Mouse (Mus musculus) kidney, adult 8-10 months (tissue): Measurements from ENCODE around the gene Agap1.

Experiments
- DNase-seq, 2 experiments: peaks; one replicate each; pipeline ENCODE4 v3.0.0; 2022

The Agap1 gene

DNA sequence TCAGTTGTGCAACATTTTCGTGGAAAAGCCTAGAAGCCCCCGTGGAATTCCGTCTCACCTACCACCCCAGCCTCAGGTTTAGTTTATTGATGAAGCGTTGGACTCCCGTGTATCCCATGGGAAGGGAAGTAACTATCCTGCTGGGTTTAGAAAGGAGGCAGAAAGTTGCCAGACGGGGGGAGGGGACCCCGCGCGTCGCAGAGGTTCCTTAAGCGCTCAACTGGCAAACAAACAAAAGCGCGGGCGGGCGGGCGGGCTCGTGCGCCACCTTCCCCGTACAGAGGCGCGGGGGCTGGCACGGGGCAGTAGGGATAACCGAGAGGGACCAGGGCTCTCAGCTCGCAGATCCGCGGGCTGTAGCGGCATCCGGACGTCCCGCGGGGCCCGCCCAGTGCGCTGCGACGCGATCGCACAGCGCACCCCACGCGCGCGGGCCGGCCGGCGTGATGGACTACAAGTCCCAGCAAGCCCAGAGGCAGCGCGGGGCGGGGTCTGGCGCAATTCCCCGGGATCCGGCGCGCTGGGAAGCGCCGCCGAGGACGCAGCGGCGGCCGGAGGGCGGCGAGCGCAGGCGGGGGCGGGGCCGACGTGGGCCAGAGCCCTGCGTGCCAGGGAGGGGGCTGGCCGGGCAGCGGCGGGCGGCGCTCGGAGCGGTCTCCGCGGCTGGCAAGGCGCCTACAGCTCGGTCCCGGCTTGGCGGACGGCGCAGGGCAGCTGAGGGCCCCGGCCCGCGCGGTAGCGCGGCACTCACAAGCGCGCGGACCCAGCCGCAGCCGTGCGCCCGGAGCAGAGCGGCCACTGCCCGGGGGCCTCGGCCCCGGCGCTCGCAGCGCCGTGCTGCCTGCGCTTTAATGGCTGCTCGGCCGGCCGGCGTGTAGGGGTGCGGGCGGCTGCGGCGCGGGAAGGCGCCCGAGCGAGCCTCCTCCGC, at the start of gene Agap1:
Agap1 (plus strand) TSS at position 611 of the 928 bp plus-strand sequence.
- DNase-seq, result peak; percentile 95

GRCm38 (mm10) chr1:89405991-89406390, 48.6 kb upstream of the Agap1 start:
- peak; percentile 15 to 27 for DNase-seq

DNA sequence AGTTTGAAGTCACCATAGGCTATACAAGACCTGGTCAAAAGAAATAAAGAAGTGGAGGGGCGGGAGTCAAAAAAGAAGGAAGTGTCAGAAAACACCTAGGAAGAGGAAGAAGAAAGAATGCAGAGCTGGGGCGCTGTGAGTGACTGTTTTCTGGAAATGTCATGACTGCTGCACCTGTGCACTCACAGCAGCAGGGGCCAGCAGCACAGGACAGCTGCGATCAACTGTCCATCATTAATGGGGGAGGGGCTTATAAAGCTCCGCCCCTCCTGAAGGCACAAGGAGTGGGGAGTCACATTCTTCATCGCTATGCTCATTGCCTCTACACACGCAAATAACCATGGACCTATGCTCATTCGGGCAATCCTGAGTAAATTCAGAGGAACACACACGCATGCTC, 46.6 kb upstream of the Agap1 start:
- no peak for DNase-seq

GRCm38 (mm10) chr1:89413122-89413521, 41.5 kb upstream of the Agap1 start:
- DNase-seq, result peak; percentile 76 to 84

DNA sequence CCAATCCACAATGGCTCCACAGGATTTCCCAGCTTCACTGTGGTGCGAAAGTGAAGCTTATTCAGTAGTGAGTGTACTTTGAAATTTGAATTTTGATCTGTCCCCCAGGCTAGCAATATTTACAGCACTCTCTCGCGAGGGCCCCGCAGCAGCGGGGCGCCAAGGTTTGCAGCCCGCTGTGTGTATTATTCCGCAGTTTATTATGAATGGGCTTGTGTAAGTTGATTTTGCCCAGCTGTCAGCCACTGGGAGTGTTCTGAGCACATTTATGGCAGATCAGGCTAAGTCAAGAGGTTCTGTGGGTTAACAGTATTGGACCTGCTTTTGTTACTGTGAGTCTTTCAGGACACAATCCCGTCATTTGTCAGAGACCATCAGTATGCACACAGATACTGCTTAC, 40.0 kb upstream of the Agap1 start:
- no peak for DNase-seq

DNA sequence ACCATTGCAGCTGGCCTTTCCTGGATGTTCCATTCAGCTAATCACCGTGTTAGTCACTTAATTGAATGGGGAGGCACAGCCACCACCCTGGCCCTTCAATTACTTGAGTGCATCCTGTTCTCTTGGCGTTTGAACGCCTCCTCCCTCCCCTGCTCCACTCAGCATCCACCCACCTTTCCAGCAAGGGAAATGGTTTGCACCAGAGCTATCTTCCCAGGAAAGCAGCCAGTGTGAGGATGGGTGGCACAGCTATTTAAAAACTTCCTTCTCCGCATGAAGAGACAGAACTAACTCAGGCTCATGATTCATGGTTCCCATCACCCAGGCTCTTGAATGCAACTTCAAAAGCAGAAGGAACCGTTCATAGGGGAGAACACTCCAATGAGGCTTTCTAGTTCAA, 37.7 kb upstream of the Agap1 start:
- DNase-seq, result no peak

DNA sequence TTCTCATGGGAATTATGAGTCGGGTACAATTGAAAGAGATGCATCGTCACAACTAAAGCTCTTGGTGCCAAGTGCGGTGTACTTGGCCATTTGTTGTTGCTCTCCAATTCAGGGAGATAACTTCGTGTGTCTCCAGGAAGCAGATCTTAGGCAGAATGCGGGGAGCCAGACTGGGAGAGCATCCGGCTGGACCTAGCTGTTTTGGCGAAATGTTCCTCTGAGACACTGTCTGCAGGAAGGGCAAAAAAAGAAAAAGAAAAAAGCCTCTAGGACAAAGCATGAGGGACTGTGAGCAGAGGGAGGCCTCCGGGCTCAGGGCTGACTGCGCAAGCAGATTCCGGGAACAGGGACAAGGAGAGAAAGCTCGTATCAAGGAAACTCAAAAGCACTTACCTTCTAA, 34.0 kb upstream of the Agap1 start:
- DNase-seq, result no peak

DNA sequence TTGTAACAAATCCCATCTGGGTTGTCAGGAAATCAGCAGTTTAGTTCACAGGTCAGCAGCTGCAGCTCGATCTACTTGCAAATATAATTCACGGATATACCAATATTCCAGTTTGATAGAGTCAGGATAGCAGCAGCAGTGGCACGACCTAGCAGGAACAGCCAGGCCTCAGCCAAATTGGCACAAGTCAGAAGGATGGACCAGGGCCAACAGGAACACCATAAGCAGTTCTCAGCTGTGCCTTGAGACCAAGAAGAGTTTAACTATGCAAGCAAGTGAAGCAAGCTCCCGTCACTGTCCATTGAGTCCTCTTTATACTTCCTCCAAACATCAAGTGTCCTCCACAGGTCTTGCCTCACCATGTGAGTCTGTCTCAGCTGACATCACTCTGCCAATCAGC, 33.2 kb upstream of the Agap1 start:
- peak; percentile 69 to 73 for DNase-seq

DNA sequence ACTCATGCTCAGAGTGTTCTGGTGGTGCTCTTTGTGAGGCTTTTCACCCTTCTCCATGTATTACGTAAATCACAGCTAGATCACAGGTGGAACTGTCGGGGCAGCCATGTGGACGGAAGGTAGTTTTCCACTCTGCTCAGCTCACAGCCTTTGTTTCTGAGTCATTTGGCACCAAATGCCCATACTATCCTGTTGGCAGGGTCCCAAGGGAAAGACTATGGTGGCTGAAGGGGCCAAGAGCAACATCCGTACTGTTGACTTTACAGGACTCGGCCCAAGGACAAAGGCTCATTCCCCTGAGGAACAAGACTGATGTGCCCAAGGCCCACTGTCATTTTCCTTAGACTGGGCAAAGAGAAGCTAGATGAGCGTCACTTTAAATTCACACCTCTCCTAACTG, 30.0 kb upstream of the Agap1 start:
- DNase-seq, result peak; percentile 33 to 60

DNA sequence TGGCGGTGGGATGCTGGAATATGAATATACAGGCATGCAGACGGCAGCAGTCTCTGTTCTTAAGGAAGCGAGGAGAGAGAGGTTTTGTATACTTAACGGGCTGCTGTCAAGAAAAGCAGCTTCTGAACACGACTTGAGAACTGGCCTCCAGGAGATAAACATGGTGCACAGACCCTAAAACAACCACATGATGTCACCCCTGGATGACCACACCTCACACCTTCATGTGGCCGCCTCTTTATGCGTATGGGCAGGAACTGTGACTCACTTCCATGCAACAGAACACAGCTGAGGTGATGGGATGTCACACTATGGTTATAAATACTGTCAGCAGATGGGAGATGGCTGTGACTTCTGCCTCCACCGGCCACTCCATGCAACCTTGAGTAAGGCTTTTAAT, 28.5 kb upstream of the Agap1 start:
- no peak for DNase-seq

GRCm38 (mm10) chr1:89428671-89429070, 25.9 kb upstream of the Agap1 start:
- DNase-seq, result no peak

DNA sequence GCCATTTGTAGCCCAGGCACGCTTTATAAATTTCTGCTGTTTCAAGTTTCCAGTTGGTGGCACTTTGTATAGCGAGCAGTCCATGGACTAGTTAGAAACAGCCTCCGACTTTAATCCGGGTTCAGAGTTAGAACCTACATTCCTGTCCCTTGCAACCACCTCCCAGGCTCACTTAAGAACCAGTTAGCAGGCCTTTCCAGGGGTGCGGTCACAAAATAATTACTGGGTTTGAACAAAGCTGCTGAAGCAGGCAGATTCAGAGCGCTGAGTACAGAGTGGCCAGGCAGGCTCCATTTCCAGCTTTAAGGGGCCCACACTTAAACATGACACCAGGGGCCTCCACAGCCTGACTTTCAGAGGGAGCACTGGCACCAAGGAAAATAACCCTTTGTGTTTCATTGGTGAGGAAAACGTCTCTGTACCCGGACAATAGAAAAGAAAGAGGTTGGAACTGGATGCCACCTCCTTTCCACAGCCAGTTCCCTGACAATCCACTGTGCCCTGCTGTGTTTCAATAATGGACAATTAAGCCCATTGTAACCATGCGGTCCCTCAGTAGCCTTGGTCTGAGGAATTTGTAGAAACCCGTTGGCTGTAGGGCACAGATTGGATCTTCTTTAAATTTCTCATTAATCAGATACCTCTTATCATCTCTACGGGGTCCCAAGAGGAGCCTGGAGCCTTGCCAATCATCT, 24.5 kb upstream of the Agap1 start:
- DNase-seq, result peak in 1 of 2 experiments; percentile 24

DNA sequence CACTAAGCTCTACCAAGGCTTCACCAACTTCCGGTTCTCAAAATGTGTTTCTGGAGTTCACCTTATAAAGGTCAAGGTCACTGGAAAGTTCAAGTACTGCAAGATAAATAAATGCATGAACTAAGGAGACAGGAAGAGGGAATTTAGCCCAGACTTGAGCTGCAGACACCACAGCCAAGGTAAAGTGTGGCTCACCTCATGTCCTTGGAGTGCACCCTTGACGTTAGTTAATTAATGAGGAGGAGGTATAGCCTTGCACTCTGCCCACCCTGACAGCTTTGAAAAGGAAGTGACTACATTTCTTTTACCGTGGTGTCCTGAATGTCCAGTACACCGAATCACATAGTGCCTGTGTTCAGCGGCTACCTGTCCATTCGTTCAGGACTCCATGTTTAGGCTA, 15.3 kb upstream of the Agap1 start:
- no peak for DNase-seq

DNA sequence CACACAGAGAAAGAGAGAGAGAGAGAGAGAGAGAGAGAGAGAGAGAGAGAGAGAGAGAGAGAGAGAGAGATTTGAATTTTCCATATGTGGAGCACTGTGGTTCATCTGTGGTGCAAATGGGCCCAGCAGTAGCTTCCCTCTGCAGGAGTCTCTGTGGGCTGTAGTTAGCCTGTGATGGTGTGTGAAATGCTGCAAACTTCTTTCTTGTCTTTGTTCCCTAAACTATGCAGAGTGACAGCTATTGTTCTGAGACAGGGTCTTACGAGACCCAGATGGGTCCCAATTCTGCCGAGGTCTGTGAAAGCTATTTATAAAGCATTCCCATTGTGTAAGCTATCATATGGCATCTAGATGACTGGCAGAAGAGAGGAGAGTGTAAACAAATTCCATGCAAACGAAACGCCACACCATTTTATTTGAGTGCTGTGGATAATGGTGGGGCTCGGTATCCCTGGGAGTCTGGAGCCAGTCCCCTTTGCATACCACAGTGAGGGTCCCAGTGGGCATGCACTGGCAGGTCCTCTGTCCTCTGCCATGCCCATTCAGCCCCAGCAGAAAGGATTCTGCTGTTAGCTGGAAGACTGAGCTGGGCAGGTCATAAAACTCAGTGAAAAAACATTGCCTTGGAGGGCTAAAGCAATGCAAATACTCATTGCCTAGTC, 13.2 kb upstream of the Agap1 start:
- DNase-seq, result no peak

DNA sequence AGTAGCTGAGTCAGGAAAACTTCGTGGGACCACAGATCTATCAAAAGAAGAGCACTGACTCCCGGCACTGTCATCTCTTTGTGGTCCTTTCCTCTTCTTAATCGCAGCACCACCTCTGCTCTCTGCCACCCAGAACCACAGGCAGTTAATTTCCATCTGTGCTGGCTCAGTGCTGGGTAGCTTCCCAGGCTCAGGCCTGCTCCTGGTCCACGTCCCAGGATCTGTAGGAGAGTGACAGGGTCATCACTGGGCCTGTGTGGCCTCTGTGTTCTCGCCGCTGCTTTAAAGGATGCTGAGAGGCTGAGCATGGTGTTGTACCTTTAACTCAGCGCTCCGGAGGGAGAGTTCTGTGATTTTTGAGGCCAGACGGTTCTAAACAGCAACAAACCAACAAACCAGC, 11.1 kb upstream of the Agap1 start:
- no peak for DNase-seq

- DNase-seq, result no peak
Observed at GRCm38 (mm10) chr1:89444014-89444413, 10.6 kb upstream of the Agap1 start.

DNA sequence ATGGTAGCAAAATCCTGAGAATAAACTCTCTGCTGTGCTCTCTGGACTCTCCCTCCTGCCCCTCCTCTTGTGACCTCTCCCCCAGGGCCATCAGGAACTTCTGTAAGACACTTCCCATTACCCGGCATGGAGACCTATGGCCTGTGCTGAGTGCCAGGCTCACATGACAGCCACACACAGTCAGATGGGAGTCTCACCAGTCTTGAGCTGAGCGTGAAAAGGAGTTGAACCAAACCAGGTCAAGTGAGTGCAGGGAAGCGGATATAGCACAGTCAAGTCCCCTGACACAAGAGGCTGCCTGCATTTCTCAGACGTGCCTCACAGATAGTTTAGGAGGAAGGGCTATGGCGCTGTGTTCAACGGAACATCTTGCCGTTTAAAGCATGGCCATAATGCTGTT, 4.5 kb upstream of the Agap1 start:
- no peak for DNase-seq

DNA sequence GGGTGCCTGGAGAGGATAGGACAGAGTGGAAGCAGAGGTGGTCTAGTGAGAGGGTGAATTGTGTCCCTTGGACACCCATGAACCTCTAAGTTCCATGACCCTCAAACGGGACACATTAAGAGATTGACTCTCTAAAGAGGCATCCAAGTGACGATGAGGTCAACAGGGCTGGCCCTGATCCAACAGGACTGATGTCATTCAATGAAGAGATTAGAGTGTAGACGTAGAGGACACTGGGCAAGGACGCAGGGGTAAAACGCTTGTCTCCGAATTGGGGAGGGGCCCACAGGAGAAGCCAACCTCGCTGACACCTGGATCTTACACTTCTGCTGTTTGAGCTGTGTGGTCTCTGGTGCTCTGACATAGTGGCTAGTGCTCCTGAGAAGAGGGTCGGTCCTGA, 2.5 kb upstream of the Agap1 start:
- no peak for DNase-seq

GRCm38 (mm10) chr1:89453666-89454065, 940 bp upstream of the Agap1 start:
- DNase-seq, result no peak

DNA sequence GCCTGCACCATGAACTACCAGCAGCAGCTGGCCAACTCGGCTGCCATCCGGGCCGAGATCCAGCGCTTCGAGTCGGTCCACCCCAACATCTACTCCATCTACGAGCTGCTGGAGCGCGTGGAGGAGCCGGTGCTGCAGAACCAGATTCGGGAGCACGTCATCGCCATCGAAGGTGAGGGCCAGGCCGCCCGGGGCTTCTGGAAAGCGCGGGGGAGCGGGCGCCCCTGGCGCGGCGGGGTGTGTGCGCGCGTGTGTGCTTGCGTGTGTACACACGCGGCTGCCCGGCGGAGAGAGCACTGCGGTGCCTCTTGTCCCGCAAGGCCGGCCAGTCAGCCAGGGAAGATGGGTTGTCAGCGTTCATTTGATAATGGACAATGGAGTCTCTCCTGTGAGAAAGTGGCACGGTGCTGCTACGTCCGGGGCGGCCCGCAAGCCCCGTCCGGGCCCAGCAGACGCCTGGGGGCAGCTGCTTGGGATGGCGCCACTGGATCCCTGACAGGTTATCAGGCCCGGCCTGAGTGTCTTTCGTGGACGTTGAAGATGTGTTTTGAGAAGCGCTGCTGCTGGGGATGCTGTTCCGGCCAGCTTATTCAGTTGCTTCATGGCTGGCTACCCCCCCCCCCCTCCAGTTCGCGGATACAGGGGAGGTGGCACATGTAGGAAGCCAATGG, 950 bp downstream of the Agap1 start:
- DNase-seq, result no peak

DNA sequence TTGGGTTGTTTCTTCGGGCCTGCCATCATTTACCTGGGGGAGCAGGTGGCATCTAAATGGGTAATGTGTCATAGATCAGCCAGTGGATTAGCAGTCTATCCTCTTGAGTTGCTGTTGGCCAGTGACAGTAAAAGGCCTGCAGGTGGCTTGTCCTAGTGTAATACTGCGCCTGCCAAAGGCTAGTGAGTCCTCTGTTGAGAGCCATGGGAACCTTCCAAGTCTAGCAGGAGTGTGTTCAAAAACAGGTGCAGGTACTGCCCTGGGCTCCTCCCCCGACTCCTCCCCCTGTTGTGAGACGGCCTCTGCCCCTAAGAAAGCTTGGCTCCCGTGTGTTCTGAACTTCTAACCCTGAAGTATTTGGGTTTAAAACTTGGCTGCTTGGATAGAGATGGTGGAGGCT, 1.9 kb downstream of the Agap1 start:
- peak; percentile 84 to 86 for DNase-seq

GRCm38 (mm10) chr1:89457126-89458031, 2.8 kb downstream of the Agap1 start:
- DNase-seq, result peak; percentile 52 to 71
